Mouse (Mus musculus): ENCODE data around the gene Serpinb1a. TPM values are rescaled to one million over a fixed set of nuclear protein-coding genes. Genes with fewer than 3 reads are reported as not detected.
A peak's percentile ranks its signal among the peaks of the same experiment; 100 is the strongest.

Gene Serpinb1a
- total RNA-seq, 2 experiments from 2014 or later, result 4.0 to 5.6 TPM

- peak; percentile 26 for DNase-seq (ENCODE audit: low spot score)
- intact Hi-C loops (cut with DNase I), result loop anchor here (5.0 to 10.0 kb wide), 2 partner anchors 468 to 995 kb away; partner anchors contain the start of genes Foxc1 and Gmds
Observed at GRCm38 (mm10) chr13:32802259-32803081, 48.5 kb downstream of the Serpinb1a start, which contains the start of gene D930007J09Rik. TSS of gene D930007J09Rik (minus strand) at chr13:32802849.

GRCm38 (mm10) chr13:32801693-32802221, 49.2 kb downstream of the Serpinb1a start, which contains the start of gene Wrnip1:
TSS of gene Wrnip1 (plus strand) at chr13:32802038.
- intact Hi-C loops (cut with DNase I), result loop anchor here (5.0 to 10.0 kb wide), 2 partner anchors 467 to 994 kb away; partner anchors contain the start of genes Foxc1 and Gmds
- DNase-seq (ENCODE audit: low spot score), result peak; percentile 96

GRCm38 (mm10) chr13:32800859-32801258, 50.1 kb downstream of the Serpinb1a start:
- DNase-seq (ENCODE audit: low spot score), result no peak
- intact Hi-C loops (cut with DNase I), result loop anchor here (5.0 to 10.0 kb wide), 2 partner anchors 466 to 994 kb away; partner anchors contain the start of genes Foxc1 and Gmds

GRCm38 (mm10) chr13:32799131-32799530, 51.9 kb downstream of the Serpinb1a start:
- intact Hi-C loops (cut with DNase I), result loop anchor here (2.0 kb wide), 1 partner anchor 32 kb away; no protein-coding TSS in a partner anchor
- DNase-seq (ENCODE audit: low spot score), result no peak

- no peak for DNase-seq (ENCODE audit: low spot score)
- intact Hi-C loops (cut with DNase I), result no loop called here
Observed at GRCm38 (mm10) chr13:32797085-32797484, 53.9 kb downstream of the Serpinb1a start.

DNA sequence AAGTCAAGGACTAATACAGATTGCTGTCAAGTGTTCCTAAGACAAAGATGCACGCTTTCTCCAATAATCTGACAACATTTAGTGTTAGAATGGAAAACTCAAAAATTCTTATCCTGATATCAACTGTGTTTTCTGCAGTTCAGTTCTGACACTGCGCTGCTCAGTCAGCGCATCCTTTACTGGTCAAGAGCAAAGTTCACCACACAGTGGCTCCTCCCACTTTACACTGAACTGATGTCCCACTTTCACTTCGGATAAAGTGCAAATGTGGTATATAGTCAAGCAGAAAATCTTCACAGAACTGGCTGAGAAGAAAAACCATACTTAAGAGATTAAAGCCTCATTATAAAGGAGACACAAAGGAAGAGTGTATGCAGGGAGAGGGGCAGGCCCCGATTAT, 55.8 kb downstream of the Serpinb1a start:
- intact Hi-C loops (cut with DNase I), result no loop called here
- DNase-seq (ENCODE audit: low spot score), result no peak

DNA sequence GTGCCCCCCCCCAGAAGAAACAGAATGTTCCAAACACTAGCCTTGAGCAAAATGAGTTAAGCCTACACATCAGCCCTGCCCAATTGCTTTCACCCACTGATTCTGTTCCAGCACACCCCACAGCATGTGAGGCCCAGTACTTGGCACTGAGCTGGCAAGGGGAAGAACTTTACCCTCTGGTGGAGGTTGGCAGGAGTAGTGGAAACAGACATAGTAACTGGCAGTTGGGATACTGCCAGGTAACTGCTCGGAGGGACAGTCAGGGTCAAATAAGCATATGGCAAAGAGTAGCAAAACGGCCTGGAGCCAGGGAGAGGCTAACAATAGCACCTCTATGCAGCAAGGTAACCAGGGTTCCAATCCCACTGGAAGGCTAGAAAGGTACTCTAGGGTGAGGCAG, 56.4 kb downstream of the Serpinb1a start:
- peak; percentile 34 for DNase-seq (ENCODE audit: low spot score)
- intact Hi-C loops (cut with DNase I), result no loop called here

Other genes starting within 250 kb of the Serpinb1a start
- 100 to 1,000 TPM; 303 to 406 TPM for gene Mylk4, start 67.2 kb downstream of the Serpinb1a start, total RNA-seq (2021)
- 10 to 100 TPM; 18.5 to 27.1 TPM for gene Wrnip1, start 49.1 kb downstream of the Serpinb1a start, total RNA-seq (2021)
- not detected for gene D930007J09Rik, start 48.3 kb downstream of the Serpinb1a start, total RNA-seq (2021)
- gene Serpinb1c, start 47.0 kb upstream of the Serpinb1a start, total RNA-seq (2021), result 1 to 10 TPM in 1 of 2 experiments, under 1 TPM in 1; 0.84 to 2.3 TPM
- 10 to 100 TPM; 32.7 to 37.4 TPM for gene Serpinb6b, start 114.0 kb upstream of the Serpinb1a start, total RNA-seq (2021)
- gene Serpinb9, start 152.1 kb upstream of the Serpinb1a start, total RNA-seq (2021), result 1 to 10 TPM; 9.0 to 9.8 TPM
- under 1 TPM in 1 of 2 experiments, not detected in 1; 0.20 TPM for gene Serpinb9b, start 176.2 kb upstream of the Serpinb1a start, total RNA-seq (2021)
- gene Serpinb1b, start 227.4 kb upstream of the Serpinb1a start, total RNA-seq (2021), result not detected

Measured in heart, postnatal 25 days (tissue).